Mouse (Mus musculus) MEL-GATA-1-ER (cell line): ENCODE results near the gene Usp43.

ENCODE experiments used
- DNase-seq: peaks from one replicate; pipeline ENCODE4 v3.0.0-alpha.2; 2012; ENCODE audit warnings: low read depth; ENCODE audit errors: extremely low read depth

Gene Usp43

GRCm38 (mm10) chr11:67811535-67811934, 110.4 kb downstream of the Usp43 start:
- no peak for DNase-seq

DNA sequence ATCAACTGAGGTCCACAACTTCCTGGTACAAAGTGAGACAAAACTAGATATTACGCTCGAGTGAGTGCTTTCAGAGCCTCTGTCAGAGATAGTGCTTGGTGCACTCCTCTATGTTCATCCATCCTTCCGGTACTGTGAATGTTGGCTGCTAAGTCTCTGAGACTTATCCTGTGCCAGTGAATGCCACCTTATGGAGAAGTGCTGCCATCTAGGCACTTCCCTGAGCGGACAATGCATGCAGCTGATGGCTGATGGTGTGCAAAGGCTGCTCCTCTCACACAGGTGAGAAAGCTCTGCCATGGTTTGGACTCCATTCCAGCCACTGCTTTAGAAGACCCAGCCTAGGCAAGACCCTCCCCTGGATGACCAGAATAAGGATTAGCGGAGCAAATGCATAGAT, 113.9 kb downstream of the Usp43 start:
- no peak for DNase-seq

GRCm38 (mm10) chr11:67806832-67807597, 114.9 kb downstream of the Usp43 start:
- no peak for DNase-seq

- DNase-seq: no peak
Observed at GRCm38 (mm10) chr11:67805538-67805937, 116.4 kb downstream of the Usp43 start.
